Mouse (Mus musculus): ENCODE results near the gene Ppp1r13b.

DNA sequence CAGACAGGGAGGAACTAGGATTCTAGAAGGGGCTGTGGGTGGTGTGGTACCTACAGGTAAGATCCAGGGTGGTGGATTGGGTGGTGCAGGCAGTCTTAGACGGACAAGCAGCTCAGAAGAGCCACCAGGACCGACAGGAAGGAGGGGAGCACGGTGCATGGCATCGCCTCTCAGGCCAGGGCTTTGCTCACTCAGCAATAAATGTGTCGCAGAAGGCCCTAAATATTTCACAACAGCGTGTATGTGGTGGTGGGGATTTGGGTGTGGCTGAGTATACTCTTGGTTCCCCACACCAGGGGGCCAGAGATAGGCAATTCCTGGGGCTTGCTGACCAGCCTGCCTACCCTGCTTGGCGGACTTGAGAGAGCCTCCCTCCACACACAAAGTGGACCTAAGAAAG, 87.2 kb downstream of the Ppp1r13b start:
- TF ChIP-seq CTCF (IDR thresholded peaks at IDR 0.05; ENCODE audit: low read depth), result no peak
- TF ChIP-seq EP300 (IDR thresholded peaks at IDR 0.05; ENCODE audit: low read depth), result no peak

Measured in liver, embryonic 14.5 days (tissue).